In the genomic region with DNA sequence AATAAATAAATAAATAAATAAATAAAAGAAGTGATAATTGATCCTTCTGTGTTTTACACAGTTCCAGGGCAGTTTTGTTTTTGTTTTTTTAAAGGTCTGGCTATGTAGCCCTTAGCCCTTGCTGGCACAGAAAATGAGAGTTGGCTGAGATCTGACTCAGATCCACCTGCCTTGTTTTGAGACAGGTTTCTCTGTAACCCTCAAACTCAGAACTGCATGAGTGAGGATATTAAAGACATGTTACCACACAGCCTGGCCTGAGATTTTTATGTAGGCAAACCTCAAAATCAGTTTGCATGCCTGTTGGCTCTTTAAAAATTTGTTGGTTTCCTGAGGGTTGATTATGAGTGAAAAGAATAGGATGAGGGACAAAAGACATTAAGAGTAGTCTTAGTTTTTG, we compare ENCODE assay signal across 8 mouse cellular contexts. TPM values are rescaled to one million over a fixed set of nuclear protein-coding genes. Genes with fewer than 3 reads are reported as not detected.
DNase-seq lines count a peak whose midpoint lies in the region; ATAC-seq lines count a peak whose summit lies in the region.
"Had no signal": no experiment of that assay in that cellular context is flagged by ENCODE, and none has a peak within 500 bp of the region (broad histone marks: within the 10 kb centered on the region; RNA-seq: fewer than 3 reads in every experiment).

No protein-coding gene starts in this region.

- no peak for DNase-seq in neural tube, embryonic 11.5 days (ENCODE audit: low spot score)
- DNase-seq in neural tube, embryonic 10.5 days (ENCODE audit: extremely low spot score, low spot score): no peak
- DNase-seq in embryo, embryonic 9.5 days (ENCODE audit: extremely low spot score): no peak
- DNase-seq in frontal cortex, postnatal 25 days (ENCODE audit: low spot score in 2 of 2): no peak
- DNase-seq: right cerebral cortex, postnatal 14 days had no signal

- no peaks in the 10 kb centered on the region for H3K9me3 ChIP-seq in neural tube, embryonic 11.5 days (ENCODE audit: control insufficient read depth, low read length)
- no peaks in the 10 kb centered on the region for H3K9me3 ChIP-seq in forebrain, embryonic 16.5 days (ENCODE audit: control insufficient read depth, low read length)
- H3K9me3 ChIP-seq in liver, embryonic 12.5 days (replicated peaks): no peaks in the 10 kb centered on the region

- H3K27me3 ChIP-seq in neural tube, embryonic 11.5 days (ENCODE audit: control insufficient read depth, insufficient read depth, low read length): no peaks in the 10 kb centered on the region
- no peaks in the 10 kb centered on the region for H3K27me3 ChIP-seq in forebrain, embryonic 16.5 days (replicated peaks; ENCODE audit: control insufficient read depth, insufficient read depth, low read length)
- H3K27me3 ChIP-seq in liver, embryonic 12.5 days (replicated peaks): no peaks in the 10 kb centered on the region

- no peak for ATAC-seq in neural tube, embryonic 11.5 days (ENCODE audit: insufficient read depth, low FRiP score, low TSS enrichment)
- no peak for ATAC-seq in forebrain, embryonic 16.5 days
- ATAC-seq in liver, embryonic 12.5 days: no peak
- no peak for ATAC-seq in megakaryocyte progenitor cell, adult 5-6 weeks (replicated peaks; ENCODE audit: poor library complexity)

- H3K36me3 ChIP-seq in neural tube, embryonic 11.5 days (ENCODE audit: control insufficient read depth, insufficient read depth, low read length): peaks cover 22% of the 10 kb centered on the region
- peaks cover 33% of the 10 kb centered on the region for H3K36me3 ChIP-seq in forebrain, embryonic 16.5 days (ENCODE audit: control insufficient read depth, insufficient read depth)
- peaks cover 69% of the 10 kb centered on the region for H3K36me3 ChIP-seq in liver, embryonic 12.5 days

- H3K9ac ChIP-seq in neural tube, embryonic 11.5 days (ENCODE audit: low read length): no peak overlapping the region
- H3K9ac ChIP-seq in forebrain, embryonic 16.5 days (replicated peaks; ENCODE audit: low read depth, low read length): no peak overlapping the region
- H3K9ac ChIP-seq in liver, embryonic 12.5 days: peak overlapping the region; percentile 95; the same call in 1 of the 2 replicates

- H3K4me3 ChIP-seq in neural tube, embryonic 11.5 days (ENCODE audit: low read depth, low read length): peak overlapping the region; percentile 70
- H3K4me3 ChIP-seq in forebrain, embryonic 16.5 days (replicated peaks; ENCODE audit: low read length): peak overlapping the region; percentile 56
- peak overlapping the region; percentile 77 for H3K4me3 ChIP-seq in liver, embryonic 12.5 days

- H3K4me2 ChIP-seq in neural tube, embryonic 11.5 days (ENCODE audit: low read depth): peak overlapping the region; percentile 83
- H3K4me2 ChIP-seq in forebrain, embryonic 16.5 days (ENCODE audit: low read length): peak overlapping the region; percentile 99
- peak overlapping the region; percentile 89 for H3K4me2 ChIP-seq in liver, embryonic 12.5 days

- H3K27ac ChIP-seq in neural tube, embryonic 11.5 days (ENCODE audit: low read depth, low read length): no peak overlapping the region
- H3K27ac ChIP-seq in forebrain, embryonic 16.5 days (ENCODE audit: low read length): no peak overlapping the region
- H3K27ac ChIP-seq in liver, embryonic 12.5 days: no peak overlapping the region

- H3K4me1 ChIP-seq in neural tube, embryonic 11.5 days (ENCODE audit: control insufficient read depth, insufficient read depth, low read length): peaks cover 16% of the 10 kb centered on the region
- H3K4me1 ChIP-seq in forebrain, embryonic 16.5 days (replicated peaks; ENCODE audit: control insufficient read depth, insufficient read depth, low read length): peaks cover 39% of the 10 kb centered on the region
- peaks cover 61% of the 10 kb centered on the region for H3K4me1 ChIP-seq in liver, embryonic 12.5 days

RNA-seq across cellular contexts. Expression of gene Srsf3, which starts 3.1 kb away (rescaled TPM):
- 784 and 802 TPM in 2 replicates for polyA plus RNA-seq in neural tube, embryonic 11.5 days (2014; fragmentation: Nextera tagmentation; extraction: Ambion mirVana)
- polyA plus RNA-seq in forebrain, embryonic 16.5 days (2015; fragmentation: Nextera tagmentation; extraction: Ambion mirVana): 571 and 653 TPM in 2 replicates
- polyA plus RNA-seq in liver, embryonic 12.5 days (2016; fragmentation: Nextera tagmentation; extraction: Ambion mirVana): 372 and 377 TPM in 2 replicates
- 486 and 506 TPM in 2 replicates for total RNA-seq in megakaryocyte progenitor cell, adult 5-6 weeks (2015)
- 767 and 797 TPM in 2 replicates for total RNA-seq in megakaryocyte progenitor cell, adult 5-6 weeks (2017)

RNA-seq across cellular contexts. Expression of gene Stk38, which starts 27.7 kb away (rescaled TPM):
- polyA plus RNA-seq in neural tube, embryonic 11.5 days (2014; fragmentation: Nextera tagmentation; extraction: Ambion mirVana): 141 and 145 TPM in 2 replicates
- 129 and 136 TPM in 2 replicates for polyA plus RNA-seq in forebrain, embryonic 16.5 days (2015; fragmentation: Nextera tagmentation; extraction: Ambion mirVana)
- polyA plus RNA-seq in liver, embryonic 12.5 days (2016; fragmentation: Nextera tagmentation; extraction: Ambion mirVana): 56.7 and 58.2 TPM in 2 replicates
- total RNA-seq in megakaryocyte progenitor cell, adult 5-6 weeks (2015): 84.6 and 97.1 TPM in 2 replicates
- 50.8 and 85.5 TPM in 2 replicates for total RNA-seq in megakaryocyte progenitor cell, adult 5-6 weeks (2017)

RNA-seq across cellular contexts. Expression of gene Cdkn1a, which starts 55.3 kb away (rescaled TPM):
- 35.0 and 45.3 TPM in 2 replicates for polyA plus RNA-seq in neural tube, embryonic 11.5 days (2014; fragmentation: Nextera tagmentation; extraction: Ambion mirVana)
- polyA plus RNA-seq in forebrain, embryonic 16.5 days (2015; fragmentation: Nextera tagmentation; extraction: Ambion mirVana): 37.9 and 52.0 TPM in 2 replicates
- 8.3 and 9.6 TPM in 2 replicates for polyA plus RNA-seq in liver, embryonic 12.5 days (2016; fragmentation: Nextera tagmentation; extraction: Ambion mirVana)
- total RNA-seq in megakaryocyte progenitor cell, adult 5-6 weeks (2015): 7.8 and 11.4 TPM in 2 replicates
- total RNA-seq in megakaryocyte progenitor cell, adult 5-6 weeks (2017): 1.3 and 3.6 TPM in 2 replicates
